Mouse (Mus musculus) kidney, adult 2 months (tissue): Measurements from ENCODE around the gene Efcab10. TPM values are rescaled to one million over a fixed set of nuclear protein-coding genes. Genes with fewer than 3 reads are reported as not detected.

Experiments used
- DNase-seq: peaks from one replicate; pipeline ENCODE4 v3.0.0; 2021
- H3K27ac ChIP-seq: fragments of 200-500 bp; 2 replicates; pipeline ENCODE4 v1.5.1; 2012; ENCODE audit warnings: low read depth, low read length, control low read depth, inconsistent platforms; ENCODE audit not compliant: insufficient read depth
- H3K27me3 ChIP-seq: fragments of 200-500 bp; replicated peaks from 2 replicates; pipeline ENCODE4 v1.6.1; 2012; ENCODE audit warnings: mild to moderate bottlenecking, moderate library complexity, low read length, inconsistent platforms; ENCODE audit not compliant: control insufficient read depth, insufficient read depth
- H3K36me3 ChIP-seq: fragments of 200-500 bp; 2 replicates; pipeline ENCODE4 v1.6.1; 2012; ENCODE audit warnings: mild to moderate bottlenecking, moderate library complexity, low read length, inconsistent platforms; ENCODE audit not compliant: control insufficient read depth, insufficient read depth
- H3K4me1 ChIP-seq: fragments of 200-500 bp; 2 replicates; pipeline ENCODE4 v1.6.1; 2011; ENCODE audit warnings: low read length; ENCODE audit not compliant: control insufficient read depth, insufficient read depth
- H3K4me3 ChIP-seq: fragments of 200-500 bp; 2 replicates; pipeline ENCODE4 v1.5.1; 2011; ENCODE audit warnings: mild to moderate bottlenecking, low read depth, low read length, control low read depth; ENCODE audit not compliant: insufficient read depth
- CTCF ChIP-seq: fragments of 200-500 bp; conservative IDR thresholded peaks from 2 replicates; pipeline ENCODE4 v1.5.1; 2011; ENCODE audit warnings: low read depth, mild to moderate bottlenecking, control low read depth, low read length, moderate library complexity, mixed read lengths; ENCODE audit not compliant: insufficient read depth, insufficient read length
- POLR2A ChIP-seq: fragments of 200-500 bp; IDR thresholded peaks from one replicate; pipeline ENCODE4 v1.6.1; 2011; ENCODE audit warnings: low read depth, low read length, control low read depth
- WGBS: fragments of 180-500 bp; shearing (Covaris S2); methylation state at CpG from one replicate; pipeline ENCODE4 v1.1.7; 2018; 5-methylcytosine and 5-hydroxymethylcytosine counted together
- polyA plus RNA-seq: library from polyadenylated mRNA; depleted of rRNA; stranded (reverse); fragments of >200 nt; gene quantifications from 2 replicates; pipeline ENCODE4 v1.2.3, GENCODE M21; 2012

Gene Efcab10
- polyA plus RNA-seq, 1 experiment: 0.17 TPM

GRCm38 (mm10) chr12:33360729-33361128, 33.9 kb upstream of the Efcab10 start:
- Histone ChIP-seq H3K27me3 (no peaks in the 10 kb centered on the region), H3K4me1 (no peaks in the 10 kb centered on the region), H3K4me3 (no peak overlapping the region), H3K36me3 (no peaks in the 10 kb centered on the region), H3K27ac (no peak overlapping the region)
- DNase-seq: peak; percentile 71
- WGBS: 43% methylated on average over 6 of the region's 6 CpGs
- TF ChIP-seq POLR2A (no peak), CTCF (no peak)

- Histone ChIP-seq H3K27me3 (no peaks in the 10 kb centered on the region), H3K4me3 (no peak overlapping the region), H3K27ac (no peak overlapping the region), H3K4me1 (no peaks in the 10 kb centered on the region), H3K36me3 (peaks cover 2% of the 10 kb centered on the region; the same call in 1 of the 2 replicates)
- TF ChIP-seq POLR2A (no peak), CTCF (no peak)
- no peak for DNase-seq
- 79% methylated on average over 8 of the region's 8 CpGs for WGBS
Observed at GRCm38 (mm10) chr12:33364511-33364910, 30.1 kb upstream of the Efcab10 start.

GRCm38 (mm10) chr12:33365133-33365532, 29.5 kb upstream of the Efcab10 start:
- peaks cover 2% of the 10 kb centered on the region; the same call in 1 of the 2 replicates for H3K36me3 ChIP-seq
- no peaks in the 10 kb centered on the region for H3K4me1 ChIP-seq
- no peak for DNase-seq
- WGBS: 90% methylated on average over 8 of the region's 8 CpGs
- no peak overlapping the region for H3K27ac ChIP-seq
- TF ChIP-seq POLR2A (no peak), CTCF (no peak)
- H3K27me3 ChIP-seq: no peaks in the 10 kb centered on the region
- no peak overlapping the region for H3K4me3 ChIP-seq

GRCm38 (mm10) chr12:33369555-33369954, 25.1 kb upstream of the Efcab10 start:
- Histone ChIP-seq H3K27me3 (no peaks in the 10 kb centered on the region), H3K27ac (no peak overlapping the region), H3K4me3 (no peak overlapping the region), H3K36me3 (peaks cover 2% of the 10 kb centered on the region; the same call in 1 of the 2 replicates), H3K4me1 (no peaks in the 10 kb centered on the region)
- DNase-seq: peak; percentile 12
- 67% methylated on average over 3 of the region's 3 CpGs for WGBS
- TF ChIP-seq POLR2A: no peak
- TF ChIP-seq CTCF: no peak

- Histone ChIP-seq H3K36me3 (no peaks in the 10 kb centered on the region), H3K4me3 (peak overlapping the region; percentile 21; the same call in 1 of the 2 replicates), H3K27me3 (no peaks in the 10 kb centered on the region), H3K27ac (no peak overlapping the region), H3K4me1 (no peaks in the 10 kb centered on the region)
- WGBS: 19% methylated on average over 22 of the region's 22 CpGs
- peak; percentile 76 for TF ChIP-seq CTCF
- no peak for TF ChIP-seq POLR2A
- peak; percentile 79 for DNase-seq
Observed at GRCm38 (mm10) chr12:33379624-33380445, 14.8 kb upstream of the Efcab10 start.

GRCm38 (mm10) chr12:33388842-33389241, 5.8 kb upstream of the Efcab10 start:
- H3K27me3 ChIP-seq: no peaks in the 10 kb centered on the region
- WGBS: 7% methylated on average over 5 of the region's 5 CpGs
- no peak overlapping the region for H3K27ac ChIP-seq
- TF ChIP-seq CTCF (peak; percentile 89), POLR2A (no peak)
- DNase-seq: peak; percentile 76
- H3K4me1 ChIP-seq: no peaks in the 10 kb centered on the region
- no peak overlapping the region for H3K4me3 ChIP-seq
- no peaks in the 10 kb centered on the region for H3K36me3 ChIP-seq

GRCm38 (mm10) chr12:33390844-33391560, 3.7 kb upstream of the Efcab10 start:
- Histone ChIP-seq H3K36me3 (no peaks in the 10 kb centered on the region), H3K4me3 (no peak overlapping the region), H3K27ac (no peak overlapping the region), H3K27me3 (no peaks in the 10 kb centered on the region), H3K4me1 (no peaks in the 10 kb centered on the region)
- no peak for DNase-seq
- no peak for TF ChIP-seq CTCF
- no peak for TF ChIP-seq POLR2A
- WGBS: 25% methylated on average over 2 of the region's 2 CpGs
